Mouse (Mus musculus): ENCODE data around the gene G3bp2. TPM values are rescaled to one million over a fixed set of nuclear protein-coding genes. Genes with fewer than 3 reads are reported as not detected.

G3bp2 gene
- polyA plus RNA-seq, 1 experiment = 39.1 TPM

- H3K36me3 ChIP-seq (ENCODE audit: control insufficient read depth, insufficient read depth) = no peaks in the 10 kb centered on the region
These were observed 4.0 kb upstream of the G3bp2 start for GRCm38 (mm10) chr5:92087469-92087868.

GRCm38 (mm10) chr5:92085821-92086550, 2.5 kb upstream of the G3bp2 start:
- peaks cover 24% of the 10 kb centered on the region for H3K79me2 ChIP-seq (ENCODE audit: control insufficient read depth, insufficient read depth)
- no peaks in the 10 kb centered on the region for H3K27me3 ChIP-seq (ENCODE audit: control insufficient read depth, insufficient read depth, insufficient read length)
- no peaks in the 10 kb centered on the region for H3K36me3 ChIP-seq (ENCODE audit: control insufficient read depth, insufficient read depth)
- TF ChIP-seq MYOG (IDR thresholded peaks at IDR 0.05; ENCODE audit: control insufficient read depth, extremely low read depth, insufficient read length) (no peak), CEBPB (IDR thresholded peaks at IDR 0.05; ENCODE audit: low read depth) (no peak), MAX (IDR thresholded peaks at IDR 0.05) (no peak), MYOD1 (IDR thresholded peaks at IDR 0.05; ENCODE audit: control insufficient read depth, insufficient read length, low read depth) (no peak), USF1 (IDR thresholded peaks at IDR 0.05; ENCODE audit: low read depth) (no peak), FOSL1 (IDR thresholded peaks at IDR 0.05; ENCODE audit: insufficient read depth, low read length, poor library complexity, severe bottlenecking) (no peak), CTCF (IDR thresholded peaks at IDR 0.05; ENCODE audit: control insufficient read depth, insufficient read depth, insufficient read length) (no peak)
- H3ac ChIP-seq (ENCODE audit: control insufficient read depth, insufficient read length, low read depth) = no peak overlapping the region
- peaks cover 18% of the 10 kb centered on the region for H3K79me3 ChIP-seq (ENCODE audit: low read depth)
- no peak overlapping the region for H3K4me3 ChIP-seq (ENCODE audit: insufficient read depth, poor library complexity, severe bottlenecking)

More at GRCm38 (mm10) chr5:92087469-92087868, 4.0 kb upstream of the G3bp2 start:
- no peaks in the 10 kb centered on the region for H3K27me3 ChIP-seq (ENCODE audit: control insufficient read depth, insufficient read depth, insufficient read length)
- peaks cover 3% of the 10 kb centered on the region for H3K79me3 ChIP-seq (ENCODE audit: low read depth)
- no peak for TF ChIP-seq MAX (IDR thresholded peaks at IDR 0.05)
- TF ChIP-seq MYOD1 (IDR thresholded peaks at IDR 0.05; ENCODE audit: control insufficient read depth, insufficient read length, low read depth) = no peak
- no peak for TF ChIP-seq CEBPB (IDR thresholded peaks at IDR 0.05; ENCODE audit: low read depth)
- TF ChIP-seq FOSL1 (IDR thresholded peaks at IDR 0.05; ENCODE audit: insufficient read depth, low read length, poor library complexity, severe bottlenecking) = no peak
- TF ChIP-seq CTCF (IDR thresholded peaks at IDR 0.05; ENCODE audit: control insufficient read depth, insufficient read depth, insufficient read length) = no peak
- TF ChIP-seq USF1 (IDR thresholded peaks at IDR 0.05; ENCODE audit: low read depth) = no peak
- TF ChIP-seq MYOG (IDR thresholded peaks at IDR 0.05; ENCODE audit: control insufficient read depth, extremely low read depth, insufficient read length) = no peak
- no peak overlapping the region for H3ac ChIP-seq (ENCODE audit: control insufficient read depth, insufficient read length, low read depth)
- peaks cover 9% of the 10 kb centered on the region for H3K79me2 ChIP-seq (ENCODE audit: control insufficient read depth, insufficient read depth)
- no peak overlapping the region for H3K4me3 ChIP-seq (ENCODE audit: insufficient read depth, poor library complexity, severe bottlenecking)

- Histone ChIP-seq H3K79me3 (ENCODE audit: low read depth) (peaks cover 25% of the 10 kb centered on the region), H3K36me3 (ENCODE audit: control insufficient read depth, insufficient read depth) (no peaks in the 10 kb centered on the region), H3K27me3 (ENCODE audit: control insufficient read depth, insufficient read depth, insufficient read length) (no peaks in the 10 kb centered on the region), H3K79me2 (ENCODE audit: control insufficient read depth, insufficient read depth) (peaks cover 31% of the 10 kb centered on the region), H3K4me3 (ENCODE audit: insufficient read depth, poor library complexity, severe bottlenecking) (no peak overlapping the region), H3ac (ENCODE audit: control insufficient read depth, insufficient read length, low read depth) (no peak overlapping the region)
- no peak for TF ChIP-seq MYOD1 (IDR thresholded peaks at IDR 0.05; ENCODE audit: control insufficient read depth, insufficient read length, low read depth)
- no peak for TF ChIP-seq MAX (IDR thresholded peaks at IDR 0.05)
- TF ChIP-seq CTCF (IDR thresholded peaks at IDR 0.05; ENCODE audit: control insufficient read depth, insufficient read depth, insufficient read length) = no peak
- no peak for TF ChIP-seq FOSL1 (IDR thresholded peaks at IDR 0.05; ENCODE audit: insufficient read depth, low read length, poor library complexity, severe bottlenecking)
- TF ChIP-seq USF1 (IDR thresholded peaks at IDR 0.05; ENCODE audit: low read depth) = no peak
- TF ChIP-seq CEBPB (IDR thresholded peaks at IDR 0.05; ENCODE audit: low read depth) = no peak
- TF ChIP-seq MYOG (IDR thresholded peaks at IDR 0.05; ENCODE audit: control insufficient read depth, extremely low read depth, insufficient read length) = no peak
These were observed 1.7 kb upstream of the G3bp2 start for GRCm38 (mm10) chr5:92085246-92085645.

- H3ac ChIP-seq (ENCODE audit: control insufficient read depth, insufficient read length, low read depth) = peak overlapping the region; percentile 99
- peaks cover 47% of the 10 kb centered on the region for H3K79me3 ChIP-seq (ENCODE audit: low read depth)
- peak overlapping the region; percentile 85 for H3K4me3 ChIP-seq (ENCODE audit: insufficient read depth, poor library complexity, severe bottlenecking)
- H3K27me3 ChIP-seq (ENCODE audit: control insufficient read depth, insufficient read depth, insufficient read length) = no peaks in the 10 kb centered on the region
- H3K79me2 ChIP-seq (ENCODE audit: control insufficient read depth, insufficient read depth) = peaks cover 55% of the 10 kb centered on the region
- TF ChIP-seq MAX (IDR thresholded peaks at IDR 0.05) = no peak
- H3K36me3 ChIP-seq (ENCODE audit: control insufficient read depth, insufficient read depth) = no peaks in the 10 kb centered on the region
These were observed 608 bp downstream of the G3bp2 start for GRCm38 (mm10) chr5:92082821-92083401.

GRCm38 (mm10) chr5:92081326-92081725, 2.2 kb downstream of the G3bp2 start:
- Histone ChIP-seq H3ac (ENCODE audit: control insufficient read depth, insufficient read length, low read depth) (no peak overlapping the region), H3K4me3 (ENCODE audit: insufficient read depth, poor library complexity, severe bottlenecking) (no peak overlapping the region), H3K79me2 (ENCODE audit: control insufficient read depth, insufficient read depth) (peaks cover 71% of the 10 kb centered on the region), H3K27me3 (ENCODE audit: control insufficient read depth, insufficient read depth, insufficient read length) (no peaks in the 10 kb centered on the region), H3K79me3 (ENCODE audit: low read depth) (peaks cover 62% of the 10 kb centered on the region), H3K36me3 (ENCODE audit: control insufficient read depth, insufficient read depth) (no peaks in the 10 kb centered on the region)
- TF ChIP-seq CEBPB (IDR thresholded peaks at IDR 0.05; ENCODE audit: low read depth) (no peak), MAX (IDR thresholded peaks at IDR 0.05) (no peak), CTCF (IDR thresholded peaks at IDR 0.05; ENCODE audit: control insufficient read depth, insufficient read depth, insufficient read length) (no peak), USF1 (IDR thresholded peaks at IDR 0.05; ENCODE audit: low read depth) (no peak), MYOG (IDR thresholded peaks at IDR 0.05; ENCODE audit: control insufficient read depth, extremely low read depth, insufficient read length) (no peak), FOSL1 (IDR thresholded peaks at IDR 0.05; ENCODE audit: insufficient read depth, low read length, poor library complexity, severe bottlenecking) (no peak), MYOD1 (IDR thresholded peaks at IDR 0.05; ENCODE audit: control insufficient read depth, insufficient read length, low read depth) (no peak)

Data from C2C12 (cell line).